ENCODE assay signal across 9 mouse cellular contexts in the genomic region with DNA sequence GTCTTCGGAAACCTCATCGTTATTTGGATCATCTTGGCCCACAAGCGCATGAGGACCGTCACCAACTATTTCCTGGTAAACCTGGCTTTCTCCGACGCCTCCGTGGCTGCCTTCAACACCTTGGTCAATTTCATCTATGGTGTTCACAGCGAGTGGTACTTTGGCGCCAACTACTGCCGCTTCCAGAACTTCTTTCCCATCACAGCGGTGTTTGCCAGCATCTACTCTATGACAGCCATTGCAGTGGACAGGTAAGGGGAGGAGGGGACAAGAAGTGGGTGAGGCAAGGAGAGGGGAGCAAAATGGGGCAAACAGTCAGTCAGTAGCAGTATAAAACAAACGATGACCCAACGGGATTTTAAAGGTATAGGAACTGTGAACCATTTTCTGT. TPM values are rescaled to one million over a fixed set of nuclear protein-coding genes. Genes with fewer than 3 reads are reported as not detected.
DNase-seq lines count a peak whose midpoint lies in the region; ATAC-seq and TF ChIP-seq lines count a peak whose summit lies in the region.
"Had no signal": no experiment of that assay in that cellular context is flagged by ENCODE, and none has a peak within 500 bp of the region (broad histone marks: within the 10 kb centered on the region; RNA-seq: fewer than 3 reads in every experiment).

No protein-coding gene starts in this region.

- H3K4me2 ChIP-seq in kidney, embryonic 15.5 days: peak overlapping the region; percentile 93
- peak overlapping the region; percentile 94 for H3K4me2 ChIP-seq in hindbrain, embryonic 11.5 days (replicated peaks; ENCODE audit: low read depth, low read length)
- H3K4me2 ChIP-seq in midbrain, embryonic 14.5 days (ENCODE audit: low read length): peak overlapping the region; percentile 87

- DNase-seq in kidney, adult 11 months: no peak
- DNase-seq in brain, embryonic 14.5 days (ENCODE audit: low read depth): peak; percentile 57
- DNase-seq in hindbrain, embryonic 11.5 days (ENCODE audit: low spot score): peak; percentile 20
- DNase-seq in midbrain, embryonic 14.5 days: peak; percentile 63
- DNase-seq in ovary, adult 18-20 months (ENCODE audit: low spot score): no peak
- DNase-seq in spleen, postnatal 4 days (ENCODE audit: low spot score in 2 of 2): no peak
- no peak for DNase-seq in lung, postnatal 4 days

- 0 out of 2 replicates have a peak, but pooled peaks have one; percentile 0 for TF ChIP-seq CTCF in brain, embryonic 14.5 days (IDR thresholded peaks at IDR 0.05; ENCODE audit: borderline replicate concordance, extremely low read depth, insufficient read depth, insufficient read length)

- 0 out of 2 replicates have a peak overlapping the region, but pooled peaks have one; percentile 15 for H3K9ac ChIP-seq in kidney, embryonic 15.5 days
- peak overlapping the region; percentile 27; the same call in 1 of the 2 replicates for H3K9ac ChIP-seq in hindbrain, embryonic 11.5 days (ENCODE audit: low read depth, low read length)
- H3K9ac ChIP-seq in midbrain, embryonic 14.5 days (replicated peaks; ENCODE audit: low read length): peak overlapping the region; percentile 45; the same call in 1 of the 2 replicates

- no peak overlapping the region for H3K27ac ChIP-seq in kidney, embryonic 15.5 days
- H3K27ac ChIP-seq in hindbrain, embryonic 11.5 days (ENCODE audit: low read depth, low read length): no peak overlapping the region
- no peak overlapping the region for H3K27ac ChIP-seq in midbrain, embryonic 14.5 days (replicated peaks; ENCODE audit: low read depth, low read length)

- 0 out of 2 replicates have a peak, but pooled peaks cover 6% of the 10 kb centered on the region for H3K27me3 ChIP-seq in kidney, embryonic 15.5 days
- 0 out of 2 replicates have a peak, but pooled peaks cover 3% of the 10 kb centered on the region for H3K27me3 ChIP-seq in hindbrain, embryonic 11.5 days (ENCODE audit: control insufficient read depth, insufficient read depth, low read length)
- no peaks in the 10 kb centered on the region for H3K27me3 ChIP-seq in midbrain, embryonic 14.5 days (ENCODE audit: control insufficient read depth, insufficient read depth, low read length)

- H3K36me3 ChIP-seq in kidney, embryonic 15.5 days: no peaks in the 10 kb centered on the region
- H3K36me3 ChIP-seq in hindbrain, embryonic 11.5 days (ENCODE audit: control insufficient read depth, insufficient read depth, low read length): no peaks in the 10 kb centered on the region
- no peaks in the 10 kb centered on the region for H3K36me3 ChIP-seq in midbrain, embryonic 14.5 days (ENCODE audit: control insufficient read depth, insufficient read depth, low read length)

- no peak for TF ChIP-seq POLR2A in brain, embryonic 14.5 days (IDR thresholded peaks at IDR 0.05; ENCODE audit: borderline replicate concordance, extremely low read depth, insufficient read depth, insufficient read length, poor library complexity, severe bottlenecking)

- ATAC-seq in kidney, embryonic 15.5 days (replicated peaks; ENCODE audit: low FRiP score): peak; percentile 84
- peak; percentile 36 for ATAC-seq in hindbrain, embryonic 11.5 days (ENCODE audit: low FRiP score)
- peak; percentile 59; the same call in 1 of the 2 replicates for ATAC-seq in midbrain, embryonic 14.5 days (ENCODE audit: low FRiP score, low TSS enrichment)

- H3K4me3 ChIP-seq in kidney, embryonic 15.5 days (replicated peaks): peak overlapping the region; percentile 48
- H3K4me3 ChIP-seq in hindbrain, embryonic 11.5 days (ENCODE audit: low read depth, low read length): peak overlapping the region; percentile 43
- H3K4me3 ChIP-seq in midbrain, embryonic 14.5 days (replicated peaks; ENCODE audit: low read depth, low read length): peak overlapping the region; percentile 44

- no peaks in the 10 kb centered on the region for H3K9me3 ChIP-seq in kidney, embryonic 15.5 days (replicated peaks)
- no peaks in the 10 kb centered on the region for H3K9me3 ChIP-seq in hindbrain, embryonic 11.5 days (ENCODE audit: control insufficient read depth, low read length)
- H3K9me3 ChIP-seq in midbrain, embryonic 14.5 days (ENCODE audit: control insufficient read depth, low read length): no peaks in the 10 kb centered on the region

- WGBS in kidney, embryonic 15.5 days: 6% methylated on average over 13 of the region's 13 CpGs
- 12% methylated on average over 13 of the region's 13 CpGs for WGBS in hindbrain, embryonic 11.5 days
- WGBS in midbrain, embryonic 14.5 days: 11% methylated on average over 13 of the region's 13 CpGs

- peaks cover 13% of the 10 kb centered on the region; the same call in 1 of the 2 replicates for H3K4me1 ChIP-seq in kidney, embryonic 15.5 days
- 0 out of 2 replicates have a peak, but pooled peaks cover 2% of the 10 kb centered on the region for H3K4me1 ChIP-seq in hindbrain, embryonic 11.5 days (replicated peaks; ENCODE audit: control insufficient read depth, insufficient read depth, low read length)
- 0 out of 2 replicates have a peak, but pooled peaks cover 4% of the 10 kb centered on the region for H3K4me1 ChIP-seq in midbrain, embryonic 14.5 days (ENCODE audit: control insufficient read depth, insufficient read depth, low read length)

RNA-seq across cellular contexts. Expression of a gene that starts 0.7 kb away (rescaled TPM):
- 2.3 and 2.6 TPM in 2 replicates for polyA plus RNA-seq in kidney, embryonic 15.5 days (2015; fragmentation: Nextera tagmentation; extraction: Ambion mirVana)
- 1.1 and 2.7 TPM in 2 replicates for polyA plus RNA-seq in brain, embryonic 14.5 days (2012; rRNA removed)
- 1.2 and 1.4 TPM in 2 replicates for polyA plus RNA-seq in hindbrain, embryonic 11.5 days (2014; fragmentation: Nextera tagmentation; extraction: Ambion mirVana)
- 4.2 and 4.6 TPM in 2 replicates for polyA plus RNA-seq in midbrain, embryonic 14.5 days (2014; fragmentation: Nextera tagmentation; extraction: Ambion mirVana)
- polyA plus RNA-seq: liver, adult 2 months had no signal

Comparison
In these comparisons a context has a peak if more than half of its experiments do, and no peak if none do; other contexts are left out.
1. DNase-seq: peak in brain, embryonic 14.5 days (single experiment), hindbrain, embryonic 11.5 days (single experiment) and midbrain, embryonic 14.5 days (single experiment); none in kidney, adult 11 months (single experiment), ovary, adult 18-20 months (single experiment), spleen, postnatal 4 days (0 of 2) and lung, postnatal 4 days (0 of 2).
2. Peak in every context shown above with its lines, with median percentiles within 50 percentile points of each other: ATAC-seq, H3K4me2 ChIP-seq, H3K4me3 ChIP-seq and H3K9ac ChIP-seq.